Mouse (Mus musculus): Measurements from ENCODE around the gene Ptpro.

The Ptpro gene

GRCm38 (mm10) chr6:137506563-137506962, 254.4 kb downstream of the Ptpro start:
- in situ Hi-C loops (cut with MboI; ENCODE audit: low pct_unique_long_range_greater_than_20kb in 1 of 2, low sequenced_read_pairs in 2 of 2, unreplicated experiment in 1 of 2): no loop called here

GRCm38 (mm10) chr6:137508936-137509335, 256.8 kb downstream of the Ptpro start:
- in situ Hi-C loops (cut with MboI; ENCODE audit: low pct_unique_long_range_greater_than_20kb in 1 of 2, low sequenced_read_pairs in 2 of 2, unreplicated experiment in 1 of 2): no loop called here

- in situ Hi-C loops (cut with MboI; ENCODE audit: low pct_unique_long_range_greater_than_20kb in 1 of 2, low sequenced_read_pairs in 2 of 2, unreplicated experiment in 1 of 2): no loop called here
These were observed 257.4 kb downstream of the Ptpro start for GRCm38 (mm10) chr6:137509341-137510045.

GRCm38 (mm10) chr6:137512753-137513152, 260.6 kb downstream of the Ptpro start:
- in situ Hi-C loops (cut with MboI; ENCODE audit: low pct_unique_long_range_greater_than_20kb in 1 of 2, low sequenced_read_pairs in 2 of 2, unreplicated experiment in 1 of 2): no loop called here
